In genomic region chr11:68519815-68520214, GRCm38 (mm10) we compare ENCODE assay signal across 18 mouse cellular contexts. TPM values are rescaled to one million over a fixed set of nuclear protein-coding genes. Genes with fewer than 3 reads are reported as not detected.
"Had no signal": no experiment of that assay in that cellular context is flagged by ENCODE, and none has a peak within 500 bp of the region (broad histone marks: within the 10 kb centered on the region; RNA-seq: fewer than 3 reads in every experiment).

No protein-coding gene starts in this region.

- ATAC-seq: intestine, postnatal 0 days; midbrain, embryonic 15.5 days had no signal

- H3K27me3 ChIP-seq: limb, embryonic 13.5 days; liver, embryonic 15.5 days; midbrain, embryonic 15.5 days; neural tube, embryonic 13.5 days had no signal

- DNase-seq: kidney, adult 8-10 months; kidney, postnatal 4 days; left cerebral cortex, postnatal 4 days; lung, embryonic 14.5 days; lung, postnatal 14 days; right cerebral cortex, postnatal 14 days; thymus, postnatal 36 days had no signal

- H3K36me3 ChIP-seq: limb, embryonic 13.5 days; liver, embryonic 15.5 days; midbrain, embryonic 15.5 days; neural tube, embryonic 13.5 days had no signal

- H3K27ac ChIP-seq: layer of hippocampus, adult 2 months; limb, embryonic 13.5 days; liver, embryonic 15.5 days; midbrain, embryonic 15.5 days; neural tube, embryonic 13.5 days had no signal

- H3K9me3 ChIP-seq: liver, embryonic 15.5 days; megakaryocyte, embryonic 14.5 days; midbrain, embryonic 15.5 days had no signal

- H3K9ac ChIP-seq: limb, embryonic 13.5 days; liver, embryonic 15.5 days; lung, embryonic 14.5 days; midbrain, embryonic 15.5 days; neural tube, embryonic 13.5 days had no signal

- H3K4me2 ChIP-seq: limb, embryonic 13.5 days; liver, embryonic 11.5 days; liver, embryonic 15.5 days; lung, embryonic 14.5 days; midbrain, embryonic 11.5 days; midbrain, embryonic 15.5 days; neural tube, embryonic 13.5 days had no signal

- H3K4me3 ChIP-seq: layer of hippocampus, adult 2 months; limb, embryonic 13.5 days; liver, embryonic 15.5 days; megakaryocyte, embryonic 14.5 days; midbrain, embryonic 15.5 days; neural tube, embryonic 13.5 days had no signal

- H3K4me1 ChIP-seq: limb, embryonic 13.5 days; liver, embryonic 15.5 days; megakaryocyte, embryonic 14.5 days; midbrain, embryonic 15.5 days; neural tube, embryonic 13.5 days had no signal

RNA-seq across cellular contexts. Expression of gene Mfsd6l, which starts 36.2 kb away (rescaled TPM):
- total RNA-seq: left cerebral cortex, adult 18-20 months; left cerebral cortex, postnatal 10 days had no signal
- polyA plus RNA-seq: liver, embryonic 11.5 days; liver, embryonic 15.5 days; midbrain, embryonic 11.5 days; midbrain, embryonic 15.5 days; neural tube, embryonic 13.5 days had no signal
